Mouse (Mus musculus) CH12.LX (cell line): ENCODE measurements at regions not wholly inside any gene's neighbourhood (a gene's known extent, or its start where the extent isn't known, plus 50 kb on each side); places are given as distances from the start of the nearest gene placed in this dataset.

Experiments
- DNase-seq: peaks from one replicate; pipeline ENCODE4 v3.0.0-alpha.2; 2013; ENCODE audit errors: extremely low read depth
- H3K27ac ChIP-seq: 2 replicates; pipeline ENCODE4 v1.5.1; 2012; ENCODE audit warnings: low read depth, mild to moderate bottlenecking, control low read depth, moderate library complexity; ENCODE audit not compliant: insufficient read depth
- H3K27me3 ChIP-seq: replicated peaks from 2 replicates; pipeline ENCODE3; 2012; ENCODE audit warnings: inconsistent platforms
- H3K36me3 ChIP-seq, 2 experiments: replicated peaks in 1 of 2; 2 replicates each; pipeline versions ENCODE3 to v1.6.1; 2012; ENCODE audit warnings: inconsistent platforms in 1 of 2, low read length in 1 of 2, mild to moderate bottlenecking in 1 of 2, mixed read lengths in 1 of 2, moderate library complexity in 1 of 2; ENCODE audit not compliant: control insufficient read depth in 1 of 2, insufficient read depth in 1 of 2
- H3K4me1 ChIP-seq, 2 experiments: 2 replicates each; pipeline ENCODE4 v1.6.1; 2012; ENCODE audit warnings: inconsistent platforms in 1 of 2, moderate library complexity in 1 of 2; ENCODE audit not compliant: insufficient read depth in 2 of 2, control insufficient read depth in 1 of 2
- H3K4me2 ChIP-seq: 2 replicates; pipeline ENCODE4 v1.6.1; 2012; ENCODE audit warnings: low read depth, mild to moderate bottlenecking, control low read depth; ENCODE audit not compliant: poor library complexity, insufficient read depth, severe bottlenecking
- H3K4me3 ChIP-seq, 3 experiments: fragments of 150-350 bp in 1 of 3; sonication (generic) in 1 of 3; replicated peaks in 1 of 3; 2 replicates each; pipeline versions ENCODE3 to v1.5.1; 2011 to 2012; ENCODE audit warnings: low read depth in 2 of 3, low read length in 2 of 3, mild to moderate bottlenecking in 2 of 3, moderate library complexity in 2 of 3, control low read depth in 1 of 3, improper control_type of control experiment in 1 of 3, inconsistent platforms in 1 of 3, mixed read lengths in 1 of 3; ENCODE audit not compliant: poor library complexity in 1 of 3
- H3K79me2 ChIP-seq: replicated peaks from 2 replicates; pipeline ENCODE4 v1.6.1; 2012; ENCODE audit warnings: mild to moderate bottlenecking, moderate library complexity; ENCODE audit not compliant: control insufficient read depth, poor library complexity, insufficient read depth, severe bottlenecking; ENCODE audit errors: extremely low read depth
- H3K9ac ChIP-seq: 2 replicates; pipeline ENCODE4 v1.6.1; 2012; ENCODE audit warnings: low read depth, mild to moderate bottlenecking, control low read depth, moderate library complexity; ENCODE audit not compliant: insufficient read depth
- H3K9me3 ChIP-seq: replicated peaks from 2 replicates; pipeline ENCODE3; 2012; ENCODE audit warnings: low read length, inconsistent platforms, mixed read lengths
- EP300 ChIP-seq: IDR thresholded peaks from 2 replicates; pipeline ENCODE4 v1.6.1; 2011; ENCODE audit warnings: low read length, improper control_type of control experiment
- MEF2A ChIP-seq: IDR thresholded peaks from 2 replicates; pipeline ENCODE4 v1.6.1; 2014; ENCODE audit warnings: low read depth, mild to moderate bottlenecking, inconsistent platforms, low read length, improper control_type of control experiment, borderline replicate concordance
- MXI1 ChIP-seq: IDR thresholded peaks from 2 replicates; pipeline ENCODE4 v1.6.1; 2011; ENCODE audit warnings: mild to moderate bottlenecking, low read depth, low read length, improper control_type of control experiment
- RAD21 ChIP-seq: IDR thresholded peaks from 2 replicates; pipeline ENCODE4 v1.6.1; 2011; ENCODE audit warnings: low read depth, mild to moderate bottlenecking, low read length, improper control_type of control experiment, moderate library complexity
- RCOR1 ChIP-seq: conservative IDR thresholded peaks from 2 replicates; pipeline ENCODE4 v1.6.1; 2012; ENCODE audit warnings: low read depth, mild to moderate bottlenecking, inconsistent platforms, low read length, improper control_type of control experiment
- ZMIZ1 ChIP-seq: IDR thresholded peaks from 2 replicates; pipeline ENCODE4 v1.6.1; 2012; ENCODE audit warnings: low read depth, mild to moderate bottlenecking, inconsistent platforms, low read length, improper control_type of control experiment
- ZNF384 ChIP-seq: IDR thresholded peaks from 2 replicates; pipeline ENCODE4 v1.6.1; 2012; ENCODE audit warnings: low read depth, low read length, improper control_type of control experiment, inconsistent platforms
- dilution Hi-C: fragments of 300-500 bp; cut with MboI; formaldehyde crosslinking; loops from 2 replicates; pipeline ENCODE4 v1.14.3; 2020; ENCODE audit warnings: low sequenced_read_pairs; ENCODE audit not compliant: extremely low pct_unique_long_range_greater_than_20kb, extremely low pct_ligation_motif_present
- in situ Hi-C: fragments of 300-500 bp; cut with MboI; formaldehyde crosslinking; loops from 3 replicates; pipeline ENCODE4 v1.14.3; 2019; ENCODE audit warnings: low sequenced_read_pairs, low pct_ligation_motif_present, low pct_unique_long_range_greater_than_20kb, mixed read lengths

GRCm38 (mm10) chr3:121875072-121875471 is 60.0 kb upstream of the Abcd3 start:
- no peak for TF ChIP-seq RCOR1
- TF ChIP-seq ZMIZ1, result no peak
- Histone ChIP-seq H3K27me3 (no peaks in the 10 kb centered on the region), H3K27ac (no peak overlapping the region), H3K4me1 (peaks cover 27 to 49% of the 10 kb centered on the region in 2 experiments), H3K36me3 (no peaks in the 10 kb centered on the region), H3K4me2 (no peak overlapping the region), H3K9me3 (peaks cover 4% of the 10 kb centered on the region), H3K9ac (no peak overlapping the region), H3K79me2 (no peaks in the 10 kb centered on the region), H3K4me3 (no peak overlapping the region)
- no peak for DNase-seq
- dilution Hi-C loops (no loop called here), in situ Hi-C loops (loop anchor here (25.0 kb wide), 1 partner anchor 762 kb away; no protein-coding TSS in a partner anchor)

DNA sequence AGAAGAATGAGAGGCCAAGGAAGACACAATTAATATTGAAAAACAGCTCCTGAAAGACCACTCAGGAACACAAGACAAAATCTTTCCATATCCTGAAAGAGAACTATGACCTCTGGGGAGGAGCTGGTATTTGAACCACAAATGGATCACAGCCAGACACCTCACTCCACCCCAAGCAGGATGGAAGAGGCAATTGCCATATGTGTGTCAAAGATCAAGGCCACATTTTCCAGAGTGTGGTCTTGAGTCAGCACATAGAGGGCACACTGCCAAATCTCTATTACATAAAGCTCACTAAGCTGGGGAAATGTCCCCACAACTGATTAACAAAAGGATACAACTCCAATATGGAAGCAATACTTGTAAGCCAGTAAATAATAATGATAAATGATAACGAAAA is 59.5 kb upstream of the Abcd3 start:
- no peaks in the 10 kb centered on the region for H3K79me2 ChIP-seq
- TF ChIP-seq RAD21 (no peak; the same call in 1 of the 2 replicates), EP300 (peak; percentile 42; the same call in 1 of the 2 replicates)
- DNase-seq, result no peak
- H3K27ac ChIP-seq, result peak overlapping the region; percentile 42; the same call in 1 of the 2 replicates
- no peak overlapping the region for H3K9ac ChIP-seq
- H3K36me3 ChIP-seq, result no peaks in the 10 kb centered on the region
- in situ Hi-C loops (no loop called here), dilution Hi-C loops (no loop called here)
- H3K9me3 ChIP-seq, result peaks cover 4% of the 10 kb centered on the region
- H3K4me1 ChIP-seq, result peaks cover 27 to 47% of the 10 kb centered on the region in 2 experiments
- no peak overlapping the region for H3K4me2 ChIP-seq
- no peaks in the 10 kb centered on the region for H3K27me3 ChIP-seq
- H3K4me3 ChIP-seq, result no peak overlapping the region

DNA sequence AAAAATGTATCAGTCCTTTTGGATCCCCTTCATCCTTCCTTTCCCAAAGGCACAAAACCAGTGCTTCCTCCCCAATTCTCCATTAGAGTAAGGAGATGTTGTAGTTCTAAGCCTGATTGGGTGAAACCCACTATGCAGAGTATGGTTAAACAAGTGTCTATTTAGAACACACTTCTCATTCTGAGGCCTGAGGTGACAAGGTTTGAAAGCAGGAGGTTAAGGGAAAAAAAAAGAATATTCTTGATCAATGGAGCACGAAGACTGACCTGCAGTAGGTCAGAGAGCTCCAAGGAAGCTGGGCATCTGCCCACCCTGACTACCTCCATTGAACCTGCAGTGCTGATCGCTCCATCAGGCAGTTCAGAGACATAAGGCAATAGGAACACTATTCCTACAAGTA is 58.5 kb upstream of the Abcd3 start:
- TF ChIP-seq MXI1 (no peak), MEF2A (peak; percentile 52; the same call in 1 of the 2 replicates), ZNF384 (peak; percentile 85)
- H3K27ac ChIP-seq, result peak overlapping the region; percentile 100
- H3K4me1 ChIP-seq, result peaks cover 27 to 44% of the 10 kb centered on the region in 2 experiments
- H3K79me2 ChIP-seq, result no peaks in the 10 kb centered on the region
- in situ Hi-C loops, result no loop called here
- no peak overlapping the region for H3K4me3 ChIP-seq
- no peaks in the 10 kb centered on the region for H3K27me3 ChIP-seq
- dilution Hi-C loops, result no loop called here
- H3K9me3 ChIP-seq, result peaks cover 4% of the 10 kb centered on the region
- H3K4me2 ChIP-seq, result peak overlapping the region; percentile 95
- H3K9ac ChIP-seq, result peak overlapping the region; percentile 63; the same call in 1 of the 2 replicates
- no peak for DNase-seq
- no peaks in the 10 kb centered on the region for H3K36me3 ChIP-seq
